Mouse (Mus musculus) lung, adult 2 months (tissue): ENCODE measurements around the gene Sh3bp5.

ENCODE experiments used
- CTCF ChIP-seq: fragments of 200-500 bp; IDR thresholded peaks from 2 replicates; pipeline ENCODE4 v1.5.1; 2011; ENCODE audit warnings: mild to moderate bottlenecking, low read length, control low read depth; ENCODE audit not compliant: insufficient read depth
- POLR2A ChIP-seq: fragments of 200-500 bp; IDR thresholded peaks from 2 replicates; pipeline ENCODE4 v1.6.1; 2011; ENCODE audit warnings: low read depth, mild to moderate bottlenecking, control low read depth, low read length, borderline replicate concordance; ENCODE audit errors: extremely low read depth

GRCm38 (mm10) chr14:31456064-31456721 lies 20.3 kb upstream of the Sh3bp5 start:
- TF ChIP-seq POLR2A (no peak), CTCF (no peak)
